In the genomic region with DNA sequence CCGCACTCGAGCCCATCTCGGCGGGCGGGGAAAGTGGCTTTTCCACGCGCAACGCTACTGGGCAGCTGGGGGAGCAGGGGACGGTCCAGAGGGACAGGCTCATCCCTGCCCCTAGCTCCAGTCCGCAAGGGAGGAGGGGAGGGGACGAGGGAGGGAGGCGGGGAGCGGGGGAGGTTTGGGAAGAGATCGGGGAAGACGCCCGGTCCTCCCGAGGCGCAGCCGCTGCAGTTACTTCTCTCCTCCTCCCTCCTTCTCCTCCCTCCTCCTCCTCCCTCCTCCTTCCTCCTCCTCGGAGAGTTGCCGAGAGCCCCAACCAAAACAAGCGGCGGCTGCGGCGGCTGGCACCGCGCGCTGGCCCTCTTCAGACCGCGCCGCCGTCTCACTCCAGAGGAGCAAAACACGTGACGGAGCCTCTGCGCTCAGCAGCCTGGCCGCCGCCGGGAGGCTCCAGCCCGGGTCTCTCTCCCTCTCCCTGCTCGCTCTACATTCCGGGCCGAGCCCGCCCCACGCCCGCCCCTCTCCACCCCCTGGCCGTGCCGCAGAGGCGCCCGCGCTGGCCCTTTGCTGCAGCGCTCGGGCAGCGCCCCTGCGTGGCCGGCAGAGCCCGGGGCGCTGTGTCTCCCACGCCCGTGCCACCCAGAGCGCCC, we compare ENCODE assay signal across 8 mouse cellular contexts. TPM values are rescaled to one million over a fixed set of nuclear protein-coding genes. Genes with fewer than 3 reads are reported as not detected.
DNase-seq lines count a peak whose midpoint lies in the region; ATAC-seq and TF ChIP-seq lines count a peak whose summit lies in the region.

A gene (minus strand): TSS at position 266 of the 647 bp plus-strand sequence.

- H3K4me1 ChIP-seq in lung, embryonic 14.5 days (ENCODE audit: insufficient read depth) = peaks cover 17% of the 10 kb centered on the region

- peak; percentile 30; the same call in 1 of the 2 replicates for TF ChIP-seq CTCF in lung, embryonic 14.5 days (IDR thresholded peaks at IDR 0.05; ENCODE audit: low read depth)

- H3K9ac ChIP-seq in lung, embryonic 14.5 days = peak within 1 kb of the TSS; percentile 85

- H3K4me3 ChIP-seq in lung, embryonic 14.5 days (ENCODE audit: low read depth, low read length) = peak within 1 kb of the TSS; percentile 62

- ATAC-seq in hematopoietic stem cell, adult 5-6 weeks (replicated peaks in 1 of 2; ENCODE audit: insufficient read depth in 1 of 2, low FRiP score in 2 of 2, low TSS enrichment in 1 of 2, low read depth in 1 of 2, poor library complexity in 2 of 2, severe bottlenecking in 2 of 2) = peak; percentile 48 to 50; a peak in 3 of 4 replicates
- peak; percentile 90 for ATAC-seq in lung, embryonic 14.5 days (ENCODE audit: insufficient read depth)

- peak; percentile 98 for DNase-seq in Muller cell, postnatal 12 days (ENCODE audit: inconsistent ontology term)
- DNase-seq in cerebellum, adult 9-11 months = peak; percentile 92
- DNase-seq in frontal cortex, postnatal 10 days (ENCODE audit: low spot score in 2 of 2) = peak; percentile 79 to 85
- peak; percentile 86 for DNase-seq in layer of hippocampus, adult 9-11 months
- peak; percentile 93 for DNase-seq in lung, embryonic 14.5 days
- DNase-seq in ovary, postnatal 10 days (ENCODE audit: low spot score) = peak; percentile 81
- peak; percentile 56 for DNase-seq in thymus, postnatal 4 days

- under 1% methylated on average over 46 of the region's 60 CpGs for WGBS in lung, embryonic 14.5 days

- H3K4me2 ChIP-seq in lung, embryonic 14.5 days = peak within 1 kb of the TSS; percentile 79

- H3K36me3 ChIP-seq in lung, embryonic 14.5 days (ENCODE audit: insufficient read depth) = peaks cover 27% of the 10 kb centered on the region

- H3K9me3 ChIP-seq in lung, embryonic 14.5 days (ENCODE audit: low read depth, low read length) = no peaks in the 10 kb centered on the region

- H3K27ac ChIP-seq in lung, embryonic 14.5 days (ENCODE audit: low read depth) = peak within 1 kb of the TSS; percentile 97

- no peaks in the 10 kb centered on the region for H3K27me3 ChIP-seq in lung, embryonic 14.5 days (ENCODE audit: insufficient read depth, low read length)

RNA-seq across cellular contexts. Expression of the gene that starts here (rescaled TPM):
- total RNA-seq in hematopoietic stem cell, adult 5-6 weeks (2017) = 0.05 and 0.06 TPM in 2 replicates
- 17.6 and 19.5 TPM in 2 replicates for polyA plus RNA-seq in lung, embryonic 14.5 days (2014; fragmentation: Nextera tagmentation; extraction: Ambion mirVana)

Comparison
In these comparisons a context has a peak if more than half of its experiments do, and no peak if none do; other contexts are left out.
1. Peak in every context shown above with its lines: DNase-seq, ATAC-seq, H3K4me3 ChIP-seq and H3K27ac ChIP-seq.
2. Peak in ATAC-seq in hematopoietic stem cell, adult 5-6 weeks; RNA of the gene not detected or under 1 TPM.